Mouse (Mus musculus) neural tube, embryonic 10.5 days (tissue): ENCODE measurements around the gene Aspscr1.

Experiments
- DNase-seq: peaks from one replicate; pipeline ENCODE4 v3.0.0-alpha.2; 2017; ENCODE audit warnings: low spot score; ENCODE audit errors: extremely low spot score

Gene Aspscr1

DNA sequence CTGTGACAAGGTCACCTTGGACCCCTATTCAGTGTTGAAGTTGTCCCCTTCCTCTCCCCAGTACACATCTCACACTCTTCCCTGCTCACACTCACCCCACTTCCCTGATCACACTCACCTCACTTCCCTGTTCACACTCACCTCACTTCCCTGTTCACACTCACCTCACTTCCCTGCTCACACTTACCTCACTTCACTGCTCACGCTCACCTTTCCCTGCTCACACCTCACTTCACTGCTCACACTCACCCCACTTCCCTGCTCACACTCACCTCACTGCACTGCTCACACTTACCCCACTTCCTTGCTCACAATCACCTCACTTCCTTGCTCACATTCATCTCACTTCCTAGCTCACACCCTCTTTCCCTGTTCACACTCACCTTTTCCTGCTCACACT, 58.6 kb downstream of the Aspscr1 start:
- no peak for DNase-seq

DNA sequence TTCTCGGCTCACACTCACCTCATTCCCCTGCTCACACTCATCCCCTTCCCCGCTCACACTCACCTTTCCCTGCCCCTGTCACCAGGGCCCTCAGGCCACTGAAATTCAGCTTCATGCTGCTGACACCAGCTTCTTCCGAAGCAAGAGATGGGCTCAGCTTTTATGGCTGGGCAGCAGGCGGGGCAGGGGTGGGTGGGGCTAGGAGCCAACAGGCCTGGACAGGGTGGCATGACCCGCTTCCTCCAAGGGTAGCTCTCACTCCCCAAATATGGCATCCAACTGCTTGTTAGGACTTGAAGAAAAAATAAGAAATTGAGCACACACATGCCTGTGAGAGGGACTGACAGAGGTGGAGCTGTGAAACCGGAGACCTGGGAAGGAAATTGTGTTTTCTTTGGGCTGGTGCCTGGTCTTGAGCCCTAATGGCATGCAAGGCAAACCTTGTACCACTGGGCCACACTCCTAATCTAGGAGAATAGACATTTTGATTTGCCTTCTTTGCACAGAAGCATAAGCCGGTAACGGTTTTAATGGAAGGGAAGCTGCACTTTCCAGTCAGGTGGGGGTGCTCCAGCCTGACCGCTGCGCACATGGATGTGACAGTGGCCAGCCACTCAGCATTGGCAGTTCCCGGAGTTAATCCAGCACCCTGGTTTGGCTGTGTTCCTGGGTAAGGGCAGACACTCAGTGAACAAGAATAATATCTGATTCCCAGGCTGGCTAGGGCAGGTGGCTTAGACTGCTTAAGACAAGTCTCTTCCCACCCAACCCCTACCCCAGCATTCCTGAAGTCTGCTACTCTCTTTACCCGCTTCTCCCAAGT, 59.3 kb downstream of the Aspscr1 start, which contains the start of gene Cbr2:
Gene Cbr2 (minus strand): TSS at position 257 of the 823 bp plus-strand sequence.
- DNase-seq: no peak

DNA sequence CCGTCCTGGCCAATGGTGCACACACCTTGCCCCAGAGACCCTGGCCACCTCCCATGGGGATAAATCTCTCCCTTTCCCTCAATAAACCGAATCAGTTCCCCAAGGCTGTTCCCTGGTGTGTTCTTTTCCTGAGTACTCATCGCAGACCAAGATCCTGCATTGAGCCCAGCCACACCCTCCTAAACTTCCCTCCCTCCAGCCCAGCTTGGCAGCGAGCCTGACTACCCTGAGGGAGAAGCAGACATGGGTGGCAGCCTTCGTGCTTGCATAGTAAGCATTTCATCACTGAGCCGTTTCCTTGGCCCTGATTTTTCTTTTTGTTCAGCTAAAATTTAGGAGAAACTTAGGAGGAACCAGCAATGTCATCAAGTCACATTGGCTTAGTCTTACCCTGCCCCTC, 60.7 kb downstream of the Aspscr1 start:
- DNase-seq: no peak

DNA sequence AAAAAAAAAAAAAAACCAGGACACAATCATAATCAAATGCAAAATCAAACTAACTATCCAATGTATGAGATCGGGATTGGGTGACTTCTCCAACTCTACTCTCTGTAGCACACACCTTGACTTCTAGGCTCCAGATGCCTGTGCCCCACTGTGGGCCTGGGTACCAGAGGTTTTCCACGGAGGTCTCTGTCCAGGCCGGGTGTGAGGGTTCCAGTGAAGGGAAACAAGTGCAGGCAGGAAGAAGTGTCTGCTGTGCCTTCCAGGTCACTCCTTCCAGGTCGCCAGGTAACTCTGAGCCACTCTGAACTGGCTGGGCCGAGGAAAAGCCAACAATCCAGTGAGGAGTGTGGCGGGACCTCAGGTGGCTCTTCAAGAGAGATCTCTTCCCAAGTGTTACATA, 63.7 kb downstream of the Aspscr1 start:
- no peak for DNase-seq

DNA sequence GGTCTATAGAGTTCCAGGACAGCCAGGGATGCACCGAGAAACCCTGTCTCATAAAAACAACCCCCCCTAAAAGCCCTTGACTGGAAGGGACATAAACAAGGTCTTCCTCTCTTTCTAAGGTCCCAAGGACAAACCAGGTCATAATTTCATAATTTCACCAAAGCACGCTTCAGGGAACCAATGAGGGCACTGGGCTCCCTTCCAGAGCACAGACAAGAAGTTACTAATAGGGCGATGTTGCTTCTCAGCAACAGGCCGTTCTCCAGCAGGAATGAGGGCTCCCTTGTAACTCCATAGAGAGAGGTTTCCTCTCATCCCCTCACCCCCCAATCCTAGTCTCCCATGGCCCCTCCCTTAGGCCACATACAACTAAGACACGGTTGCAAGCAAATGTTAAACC, 68.2 kb downstream of the Aspscr1 start:
- no peak for DNase-seq

DNA sequence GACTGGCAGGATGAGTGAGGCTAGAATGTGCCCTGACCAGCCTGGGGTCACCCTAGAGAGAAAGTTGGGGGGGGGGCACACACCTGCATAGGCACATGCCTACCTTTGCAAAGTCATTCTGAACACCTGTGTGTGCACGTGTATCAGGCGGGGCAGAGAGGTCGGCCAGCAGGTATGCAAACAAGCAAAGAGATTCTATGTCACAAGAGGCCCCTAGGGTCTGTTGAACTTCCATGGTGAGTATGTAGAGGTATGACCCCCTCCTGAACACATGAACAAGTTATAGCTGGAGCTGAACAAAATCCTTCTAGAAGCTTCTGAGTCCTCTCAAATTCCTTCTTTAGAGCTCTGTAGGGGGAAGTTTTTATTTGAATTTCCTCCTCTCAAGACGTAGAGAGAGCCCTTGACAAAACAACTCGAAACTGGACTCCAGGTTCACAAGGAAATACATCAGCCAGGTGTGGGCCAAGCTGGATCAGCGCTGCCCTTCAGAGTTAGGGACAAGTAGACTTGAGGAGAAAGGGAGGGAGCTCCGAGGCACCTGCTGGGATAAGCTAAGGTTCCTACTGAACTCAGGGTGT, 71.4 kb downstream of the Aspscr1 start:
- DNase-seq: no peak

DNA sequence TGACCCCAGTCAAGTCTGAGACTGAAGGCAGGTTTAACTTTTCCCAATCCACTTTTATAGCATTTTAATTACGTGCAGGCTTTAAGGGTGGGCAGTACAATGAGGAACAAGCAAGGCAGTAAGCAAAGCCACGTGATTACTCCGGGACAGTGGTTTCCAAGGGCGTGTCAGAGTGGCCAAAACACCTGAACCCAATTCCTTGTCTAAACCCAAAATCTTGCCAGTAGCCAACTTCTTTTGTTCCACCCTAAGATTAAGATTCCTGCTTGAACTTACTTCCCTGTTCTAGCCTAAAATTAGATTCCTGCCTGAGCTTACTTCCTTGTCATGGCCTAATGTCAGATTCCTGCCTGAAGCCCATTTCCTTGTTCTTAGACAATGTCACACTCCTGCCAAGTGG, 75.2 kb downstream of the Aspscr1 start:
- no peak for DNase-seq

DNA sequence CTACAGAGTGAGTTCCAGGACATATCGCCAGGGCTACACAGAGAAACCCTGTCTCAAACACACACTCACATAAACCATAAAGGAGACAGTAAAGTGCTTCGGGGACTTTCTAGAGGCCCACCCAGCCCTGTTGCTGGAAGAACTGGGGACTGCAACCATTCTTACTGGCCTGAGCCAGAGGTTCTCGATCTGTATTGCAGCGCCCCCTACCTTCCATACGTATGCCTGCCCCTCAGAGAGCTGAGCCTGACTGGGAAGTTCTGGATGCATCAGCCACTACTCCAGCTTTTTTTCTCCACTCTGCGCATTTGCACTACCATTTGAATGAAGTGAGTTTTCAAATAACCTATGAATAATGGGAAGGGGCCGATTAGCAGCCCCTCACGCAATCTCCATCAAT, 76.7 kb downstream of the Aspscr1 start:
- no peak for DNase-seq

DNA sequence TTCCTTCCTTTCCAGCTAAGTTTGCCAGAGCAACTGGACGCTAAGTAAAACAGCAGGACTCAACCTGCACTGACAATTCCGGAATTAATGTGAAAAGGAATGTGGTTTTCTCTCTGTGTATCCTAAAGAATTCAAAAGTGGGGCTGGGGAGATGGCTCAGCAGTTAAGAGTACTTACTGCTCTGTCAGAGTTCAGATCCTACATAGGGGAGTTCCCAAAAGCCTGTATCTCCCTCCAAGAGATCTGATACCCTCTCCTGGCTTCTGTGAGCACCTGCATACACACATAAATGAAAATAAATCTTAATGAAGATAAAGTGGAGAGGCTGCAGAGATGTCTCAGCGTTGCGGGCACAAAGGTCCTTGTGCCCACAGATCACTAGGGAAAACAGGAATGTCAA, 78.8 kb downstream of the Aspscr1 start:
- DNase-seq: no peak
